Mouse (Mus musculus): ENCODE data around the gene Egfr. TPM values are rescaled to one million over a fixed set of nuclear protein-coding genes. Genes with fewer than 3 reads are reported as not detected.

Egfr gene
- total RNA-seq, 1 experiment from 2014 or later = 17.5 TPM

GRCm38 (mm10) chr11:16957030-16957429 lies 205.0 kb downstream of the Egfr start:
- DNase-seq = no peak

- no peak for DNase-seq
Observed at GRCm38 (mm10) chr11:16958520-16958919, 206.5 kb downstream of the Egfr start.

Other genes with a start within 250 kb of the Egfr start
- 6.9 and 8.1 TPM in 2 replicates for gene Sec61g, start 243.7 kb upstream of the Egfr start, total RNA-seq (2021)
- gene Fbxo48, start 199.2 kb downstream of the Egfr start, total RNA-seq (2021) = 0.56 and 2.1 TPM in 2 replicates

All from adrenal gland, postnatal 14 days (tissue).